Mouse (Mus musculus): Measurements from ENCODE around the gene Zeb2.

The Zeb2 gene

GRCm38 (mm10) chr2:45096638-45097247, 20.5 kb downstream of the Zeb2 start:
- no peak for DNase-seq (ENCODE audit: low spot score)

- DNase-seq (ENCODE audit: low spot score), result no peak
Measured at GRCm38 (mm10) chr2:45095825-45096224, 21.4 kb downstream of the Zeb2 start.

GRCm38 (mm10) chr2:45094371-45094967, 22.7 kb downstream of the Zeb2 start:
- no peak for DNase-seq (ENCODE audit: low spot score)

GRCm38 (mm10) chr2:45093479-45093878, 23.7 kb downstream of the Zeb2 start:
- no peak for DNase-seq (ENCODE audit: low spot score)

GRCm38 (mm10) chr2:45092654-45093053, 24.5 kb downstream of the Zeb2 start:
- no peak for DNase-seq (ENCODE audit: low spot score)

- DNase-seq (ENCODE audit: low spot score), result no peak
Measured at GRCm38 (mm10) chr2:45090529-45091297, 26.5 kb downstream of the Zeb2 start.

GRCm38 (mm10) chr2:45089251-45089530, 28.0 kb downstream of the Zeb2 start:
- DNase-seq (ENCODE audit: low spot score), result no peak

- no peak for DNase-seq (ENCODE audit: low spot score)
Measured at GRCm38 (mm10) chr2:45088435-45089250, 28.6 kb downstream of the Zeb2 start.

- no peak for DNase-seq (ENCODE audit: low spot score)
Measured at GRCm38 (mm10) chr2:45087208-45087607, 30.0 kb downstream of the Zeb2 start.

- no peak for DNase-seq (ENCODE audit: low spot score)
Measured at GRCm38 (mm10) chr2:45085653-45086052, 31.5 kb downstream of the Zeb2 start.

- no peak for DNase-seq (ENCODE audit: low spot score)
Measured at GRCm38 (mm10) chr2:45083042-45083441, 34.2 kb downstream of the Zeb2 start.

GRCm38 (mm10) chr2:45081559-45081958, 35.6 kb downstream of the Zeb2 start:
- DNase-seq (ENCODE audit: low spot score), result no peak

GRCm38 (mm10) chr2:45077938-45078487, 39.2 kb downstream of the Zeb2 start:
- no peak for DNase-seq (ENCODE audit: low spot score)

GRCm38 (mm10) chr2:45077383-45077782, 39.8 kb downstream of the Zeb2 start:
- no peak for DNase-seq (ENCODE audit: low spot score)

GRCm38 (mm10) chr2:45073025-45073424, 44.2 kb downstream of the Zeb2 start:
- no peak for DNase-seq (ENCODE audit: low spot score)

GRCm38 (mm10) chr2:45071296-45071695, 45.9 kb downstream of the Zeb2 start:
- no peak for DNase-seq (ENCODE audit: low spot score)

- no peak for DNase-seq (ENCODE audit: low spot score)
Measured at GRCm38 (mm10) chr2:45070612-45071276, 46.5 kb downstream of the Zeb2 start.

GRCm38 (mm10) chr2:45068792-45069550, 48.2 kb downstream of the Zeb2 start:
- DNase-seq (ENCODE audit: low spot score), result peak; percentile 69

- DNase-seq (ENCODE audit: low spot score), result no peak
Measured at GRCm38 (mm10) chr2:45067116-45067515, 50.1 kb downstream of the Zeb2 start.

- DNase-seq (ENCODE audit: low spot score), result no peak
Measured at GRCm38 (mm10) chr2:45063300-45063890, 53.8 kb downstream of the Zeb2 start.

GRCm38 (mm10) chr2:45062136-45062535, 55.1 kb downstream of the Zeb2 start:
- DNase-seq (ENCODE audit: low spot score), result no peak
